Mouse (Mus musculus) frontal cortex, postnatal 10 days (tissue): Measurements from ENCODE around the gene Rad23a.

ENCODE experiments used
- DNase-seq, 2 experiments: peaks; one replicate each; pipeline ENCODE4 v3.0.0; 2022; ENCODE audit warnings: low spot score in 2 of 2, mixed read lengths in 1 of 2

The Rad23a gene

GRCm38 (mm10) chr8:84840248-84840999 lies at the start of gene Rad23a:
Gene Rad23a (minus strand): TSS chr8:84840665.
- DNase-seq = peak; percentile 88 to 91

- no peak for DNase-seq
Measured at GRCm38 (mm10) chr8:84889141-84889540, 48.7 kb upstream of the Rad23a start.

- DNase-seq = no peak
Measured at GRCm38 (mm10) chr8:84888280-84888679, 47.8 kb upstream of the Rad23a start.

GRCm38 (mm10) chr8:84884728-84885127 lies 44.3 kb upstream of the Rad23a start:
- DNase-seq = no peak

- no peak for DNase-seq
Measured at GRCm38 (mm10) chr8:84878915-84879314, 38.5 kb upstream of the Rad23a start.

GRCm38 (mm10) chr8:84877297-84878035 lies 37.0 kb upstream of the Rad23a start:
- no peak for DNase-seq

GRCm38 (mm10) chr8:84874339-84874738 lies 33.9 kb upstream of the Rad23a start:
- no peak for DNase-seq

GRCm38 (mm10) chr8:84873016-84873415 lies 32.6 kb upstream of the Rad23a start:
- no peak for DNase-seq

- peak in 1 of 2 experiments; percentile 29 for DNase-seq
Measured at GRCm38 (mm10) chr8:84872309-84872965, 32.0 kb upstream of the Rad23a start.

- DNase-seq = peak; percentile 57 to 66
Measured at GRCm38 (mm10) chr8:84871376-84872308, 31.2 kb upstream of the Rad23a start, which contains the start of gene Syce2. Gene Syce2 (plus strand): TSS chr8:84872111.

GRCm38 (mm10) chr8:84856864-84857441 lies 16.5 kb upstream of the Rad23a start, which contains the start of gene Farsa:
Gene Farsa (plus strand): TSS chr8:84856989.
- DNase-seq = peak; percentile 82 to 90

GRCm38 (mm10) chr8:84856434-84856833 lies 16.0 kb upstream of the Rad23a start:
- DNase-seq = no peak

GRCm38 (mm10) chr8:84847684-84848435 lies 7.4 kb upstream of the Rad23a start:
- DNase-seq = peak in 1 of 2 experiments; percentile 26

- peak; percentile 99 to 100 for DNase-seq
Measured at GRCm38 (mm10) chr8:84846722-84847572, 6.5 kb upstream of the Rad23a start, which contains the start of gene Calr. Gene Calr (minus strand): TSS chr8:84846934.

- peak in 1 of 2 experiments; percentile 39 for DNase-seq
Measured at GRCm38 (mm10) chr8:84846094-84846721, 5.7 kb upstream of the Rad23a start.

- peak; percentile 28 to 49 for DNase-seq
Measured at GRCm38 (mm10) chr8:84845355-84846093, 5.1 kb upstream of the Rad23a start.

- DNase-seq = no peak
Measured at GRCm38 (mm10) chr8:84844397-84845070, 4.1 kb upstream of the Rad23a start.
